14 mouse cellular contexts compared by ENCODE assay signal in the genomic region with DNA sequence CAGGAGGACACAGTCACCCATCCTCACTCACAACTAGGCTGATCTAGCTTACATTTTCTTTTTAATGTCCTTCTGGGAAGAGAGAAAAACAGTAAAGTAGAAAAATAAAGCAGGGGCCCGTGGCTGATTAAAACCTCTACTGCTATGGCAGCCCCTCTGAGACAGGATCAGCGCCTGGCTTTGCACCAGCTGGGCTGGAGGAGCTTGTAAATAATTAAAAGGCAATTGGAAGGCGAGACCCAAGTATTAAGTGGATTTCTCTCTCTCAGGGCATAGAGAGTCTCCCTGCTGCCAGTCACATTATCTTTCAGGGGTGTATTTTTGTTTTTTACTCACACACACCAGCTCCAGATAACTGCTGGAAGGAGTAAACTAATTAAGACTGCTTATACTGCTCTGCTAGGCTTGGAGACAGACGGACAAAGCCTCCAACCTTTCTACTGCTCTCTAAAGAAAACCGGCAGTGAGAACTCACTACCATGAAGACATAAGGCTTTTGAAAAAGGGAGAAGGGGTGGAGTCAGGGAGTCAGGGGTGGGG. TPM values are rescaled to one million over a fixed set of nuclear protein-coding genes. Genes with fewer than 3 reads are reported as not detected.
A peak's percentile ranks its signal among the peaks of the same experiment; 100 is the strongest.
DNase-seq lines count a peak whose midpoint lies in the region; ATAC-seq lines count a peak whose summit lies in the region.
"Had no signal": no experiment of that assay in that cellular context is flagged by ENCODE, and none has a peak within 500 bp of the region (broad histone marks: within the 10 kb centered on the region; RNA-seq: fewer than 3 reads in every experiment).

No protein-coding gene starts in this region.

- no peaks in the 10 kb centered on the region for H3K27me3 ChIP-seq in megakaryocyte, embryonic 14.5 days (replicated peaks)
- H3K27me3 ChIP-seq in forebrain, embryonic 16.5 days (replicated peaks; ENCODE audit: control insufficient read depth, insufficient read depth, low read length), result no peaks in the 10 kb centered on the region
- H3K27me3 ChIP-seq in midbrain, embryonic 16.5 days (ENCODE audit: control insufficient read depth, insufficient read depth, low read depth, low read length), result no peaks in the 10 kb centered on the region
- H3K27me3 ChIP-seq: CH12.LX had no signal

- peaks cover 97% of the 10 kb centered on the region for H3K36me3 ChIP-seq in megakaryocyte, embryonic 14.5 days (replicated peaks; ENCODE audit: low read length)
- no peaks in the 10 kb centered on the region for H3K36me3 ChIP-seq in forebrain, embryonic 16.5 days (ENCODE audit: control insufficient read depth, insufficient read depth)
- H3K36me3 ChIP-seq in midbrain, embryonic 16.5 days (ENCODE audit: control insufficient read depth, insufficient read depth, low read length), result no peaks in the 10 kb centered on the region

- peak; percentile 32 for DNase-seq in kidney, postnatal 14 days
- DNase-seq in urinary bladder, postnatal 25 days (ENCODE audit: low spot score), result no peak
- no peak for DNase-seq in lung, postnatal 36 days
- DNase-seq in embryo, embryonic 9.5 days (ENCODE audit: extremely low spot score), result no peak
- DNase-seq: adrenal gland, postnatal 25 days; cerebellum, adult 9-10 months; lung, embryonic 14.5 days; right cerebral cortex, postnatal 14 days had no signal

- ATAC-seq in megakaryocyte, adult 5-6 weeks (ENCODE audit: poor library complexity, severe bottlenecking), result no peak
- peak; percentile 67 for ATAC-seq in forebrain, embryonic 16.5 days
- ATAC-seq in midbrain, embryonic 16.5 days, result no peak

- no peak overlapping the region for H3K4me2 ChIP-seq in forebrain, embryonic 16.5 days (ENCODE audit: low read length)
- H3K4me2 ChIP-seq in midbrain, embryonic 16.5 days (ENCODE audit: low read length), result no peak overlapping the region
- H3K4me2 ChIP-seq: lung, embryonic 14.5 days had no signal

- H3K27ac ChIP-seq in forebrain, embryonic 16.5 days (ENCODE audit: low read length), result peak overlapping the region; percentile 58
- peak overlapping the region; percentile 60 for H3K27ac ChIP-seq in midbrain, embryonic 16.5 days (ENCODE audit: low read length)
- H3K27ac ChIP-seq: layer of hippocampus, adult 2 months had no signal

- no peak overlapping the region for H3K9ac ChIP-seq in forebrain, embryonic 16.5 days (replicated peaks; ENCODE audit: low read depth, low read length)
- H3K9ac ChIP-seq in midbrain, embryonic 16.5 days (ENCODE audit: low read depth, low read length), result no peak overlapping the region
- H3K9ac ChIP-seq: lung, embryonic 14.5 days had no signal

- peak overlapping the region; percentile 59 for H3K4me3 ChIP-seq in megakaryocyte, embryonic 14.5 days (replicated peaks)
- H3K4me3 ChIP-seq in forebrain, embryonic 16.5 days (replicated peaks; ENCODE audit: low read length), result no peak overlapping the region
- H3K4me3 ChIP-seq in midbrain, embryonic 16.5 days (ENCODE audit: low read depth, low read length), result no peak overlapping the region
- H3K4me3 ChIP-seq: layer of hippocampus, adult 2 months had no signal

- 8% methylated on average over 5 of the region's 5 CpGs for WGBS in forebrain, embryonic 16.5 days
- 15% methylated on average over 5 of the region's 5 CpGs for WGBS in midbrain, embryonic 16.5 days

- H3K9me3 ChIP-seq in megakaryocyte, embryonic 14.5 days, result no peaks in the 10 kb centered on the region
- H3K9me3 ChIP-seq in forebrain, embryonic 16.5 days (ENCODE audit: control insufficient read depth, low read length), result no peaks in the 10 kb centered on the region
- H3K9me3 ChIP-seq in midbrain, embryonic 16.5 days (replicated peaks; ENCODE audit: control insufficient read depth, low read length, poor library complexity, severe bottlenecking), result no peaks in the 10 kb centered on the region

- H3K4me1 ChIP-seq in megakaryocyte, embryonic 14.5 days, result peaks cover 99% of the 10 kb centered on the region
- H3K4me1 ChIP-seq in forebrain, embryonic 16.5 days (replicated peaks; ENCODE audit: control insufficient read depth, insufficient read depth, low read length), result peaks cover 38% of the 10 kb centered on the region
- peaks cover 40% of the 10 kb centered on the region for H3K4me1 ChIP-seq in midbrain, embryonic 16.5 days (ENCODE audit: control insufficient read depth, insufficient read depth, low read length)

RNA-seq across cellular contexts. Expression of a gene that starts 27.8 kb away (rescaled TPM):
- 33.5 and 107 TPM in 2 replicates for polyA plus RNA-seq in megakaryocyte, embryonic 14.5 days (2012; ENCODE audit: insufficient read depth, low replicate concordance)
- 23.0 and 23.7 TPM in 2 replicates for total RNA-seq in megakaryocyte, adult 5-6 weeks (2015)
- 7.6 and 12.6 TPM in 2 replicates for total RNA-seq in megakaryocyte, adult 5-6 weeks (2017)
- 8.6 and 10.6 TPM in 2 replicates for polyA plus RNA-seq in forebrain, embryonic 16.5 days (2015; fragmentation: Nextera tagmentation; extraction: Ambion mirVana)
- 6.6 and 9.1 TPM in 2 replicates for polyA plus RNA-seq in midbrain, embryonic 16.5 days (2015; fragmentation: Nextera tagmentation; extraction: Ambion mirVana)

RNA-seq across cellular contexts. Expression of a gene that starts 43.2 kb away (rescaled TPM):
- polyA plus RNA-seq in megakaryocyte, embryonic 14.5 days (2012; ENCODE audit: insufficient read depth, low replicate concordance), result 68.1 and 100 TPM in 2 replicates
- 55.8 and 59.7 TPM in 2 replicates for total RNA-seq in megakaryocyte, adult 5-6 weeks (2015)
- total RNA-seq in megakaryocyte, adult 5-6 weeks (2017), result 60.0 and 91.1 TPM in 2 replicates
- polyA plus RNA-seq in forebrain, embryonic 16.5 days (2015; fragmentation: Nextera tagmentation; extraction: Ambion mirVana), result 88.9 and 97.4 TPM in 2 replicates
- 58.8 and 62.9 TPM in 2 replicates for polyA plus RNA-seq in midbrain, embryonic 16.5 days (2015; fragmentation: Nextera tagmentation; extraction: Ambion mirVana)
